Mouse (Mus musculus): ENCODE data around the gene Dcp1a. TPM values are rescaled to one million over a fixed set of nuclear protein-coding genes. Genes with fewer than 3 reads are reported as not detected.

Gene Dcp1a
- polyA plus RNA-seq, 1 experiment = 28.9 TPM

- no peak for TF ChIP-seq CTCF (IDR thresholded peaks at IDR 0.05; ENCODE audit: control insufficient read depth, insufficient read depth, insufficient replicate concordance, low read depth, low read length)
- TF ChIP-seq POLR2A (IDR thresholded peaks at IDR 0.05; ENCODE audit: control insufficient read depth, low read depth, low read length) = no peak
- no peak overlapping the region for H3K27ac ChIP-seq (ENCODE audit: control insufficient read depth, insufficient read depth, low read depth, low read length)
- H3K4me3 ChIP-seq (ENCODE audit: control insufficient read depth, low read depth, low read length) = no peak overlapping the region
- peaks cover 1% of the 10 kb centered on the region for H3K36me3 ChIP-seq (ENCODE audit: control insufficient read depth, insufficient read depth, low read length)
- H3K4me1 ChIP-seq (ENCODE audit: control insufficient read depth, insufficient read depth, low read length) = no peaks in the 10 kb centered on the region
- H3K27me3 ChIP-seq (ENCODE audit: control insufficient read depth, insufficient read depth, low read length) = no peaks in the 10 kb centered on the region
Measured at GRCm38 (mm10) chr14:30515931-30516723, 36.8 kb downstream of the Dcp1a start.

- Histone ChIP-seq H3K36me3 (ENCODE audit: control insufficient read depth, insufficient read depth, low read length) (peaks cover 4% of the 10 kb centered on the region), H3K4me3 (ENCODE audit: control insufficient read depth, low read depth, low read length) (no peak overlapping the region), H3K27ac (ENCODE audit: control insufficient read depth, insufficient read depth, low read depth, low read length) (no peak overlapping the region), H3K27me3 (ENCODE audit: control insufficient read depth, insufficient read depth, low read length) (no peaks in the 10 kb centered on the region), H3K4me1 (ENCODE audit: control insufficient read depth, insufficient read depth, low read length) (no peaks in the 10 kb centered on the region)
- TF ChIP-seq POLR2A (IDR thresholded peaks at IDR 0.05; ENCODE audit: control insufficient read depth, low read depth, low read length) (no peak), CTCF (IDR thresholded peaks at IDR 0.05; ENCODE audit: control insufficient read depth, insufficient read depth, insufficient replicate concordance, low read depth, low read length) (no peak)
Measured at GRCm38 (mm10) chr14:30519323-30519722, 40.0 kb downstream of the Dcp1a start.

DNA sequence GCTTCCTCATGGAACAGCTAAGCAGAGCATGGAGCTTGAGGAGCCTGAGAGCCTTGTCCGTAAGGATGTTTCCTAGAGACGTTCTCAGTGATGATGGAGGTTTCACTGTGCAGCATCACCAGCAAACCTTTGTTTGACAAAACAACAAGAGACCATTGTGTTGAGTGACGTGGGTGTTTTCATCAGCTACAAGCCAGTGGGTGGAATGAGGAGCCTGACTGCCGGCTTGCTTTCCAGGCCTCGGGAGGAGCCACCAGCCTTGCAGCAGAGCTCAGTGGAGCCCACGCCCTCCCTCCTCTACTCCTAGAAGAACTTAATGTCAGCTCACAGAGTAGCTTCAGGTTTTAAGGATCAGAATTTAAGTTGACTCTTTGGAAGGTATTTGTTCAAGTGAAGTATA lies 44.0 kb downstream of the Dcp1a start:
- Histone ChIP-seq H3K36me3 (ENCODE audit: control insufficient read depth, insufficient read depth, low read length) (peaks cover 4% of the 10 kb centered on the region), H3K4me3 (ENCODE audit: control insufficient read depth, low read depth, low read length) (no peak overlapping the region), H3K4me1 (ENCODE audit: control insufficient read depth, insufficient read depth, low read length) (no peaks in the 10 kb centered on the region), H3K27me3 (ENCODE audit: control insufficient read depth, insufficient read depth, low read length) (no peaks in the 10 kb centered on the region), H3K27ac (ENCODE audit: control insufficient read depth, insufficient read depth, low read depth, low read length) (no peak overlapping the region)
- TF ChIP-seq POLR2A (IDR thresholded peaks at IDR 0.05; ENCODE audit: control insufficient read depth, low read depth, low read length) (no peak), CTCF (IDR thresholded peaks at IDR 0.05; ENCODE audit: control insufficient read depth, insufficient read depth, insufficient replicate concordance, low read depth, low read length) (no peak)

DNA sequence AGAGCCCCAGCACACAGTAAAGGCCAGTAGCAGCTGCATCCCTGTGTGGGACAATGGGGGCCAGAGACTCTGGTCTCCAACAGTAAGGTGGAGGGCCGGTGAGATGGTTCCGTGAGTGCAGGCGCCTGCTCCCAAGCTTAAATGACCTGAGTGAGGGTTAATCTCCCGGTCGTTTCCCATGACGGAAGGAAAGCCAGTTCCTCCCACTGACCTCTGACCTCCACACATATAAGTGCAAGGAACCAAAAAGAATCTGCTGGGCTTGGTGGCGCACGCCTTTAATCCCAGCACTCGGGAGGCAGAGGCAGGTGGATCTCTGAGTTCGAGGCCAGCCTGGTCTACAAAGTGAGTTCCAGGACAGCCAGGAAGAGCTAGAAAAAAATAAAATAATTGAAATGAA lies 49.1 kb downstream of the Dcp1a start:
- no peak for TF ChIP-seq CTCF (IDR thresholded peaks at IDR 0.05; ENCODE audit: control insufficient read depth, insufficient read depth, insufficient replicate concordance, low read depth, low read length)
- TF ChIP-seq POLR2A (IDR thresholded peaks at IDR 0.05; ENCODE audit: control insufficient read depth, low read depth, low read length) = no peak
- H3K36me3 ChIP-seq (ENCODE audit: control insufficient read depth, insufficient read depth, low read length) = peaks cover 1% of the 10 kb centered on the region

DNA sequence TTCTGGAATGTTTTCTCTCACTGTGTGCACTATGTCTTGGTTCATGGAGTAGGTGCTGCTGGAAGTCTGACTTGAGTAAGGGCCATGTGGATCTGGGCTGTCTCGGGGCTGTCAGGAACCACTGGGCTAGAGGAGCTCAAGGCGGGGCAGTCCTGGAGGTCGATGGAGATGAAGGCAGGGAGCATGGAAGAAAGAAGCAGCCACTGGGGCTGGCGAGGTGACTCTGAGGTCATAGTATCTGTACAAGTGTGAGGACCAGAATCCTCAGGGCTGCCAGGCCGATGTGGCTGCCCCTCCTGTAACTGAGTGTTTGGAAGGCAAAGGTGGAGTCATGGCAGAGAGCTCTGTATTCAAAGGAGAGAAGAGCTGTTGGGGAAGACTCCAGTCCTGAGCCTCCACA lies 49.6 kb downstream of the Dcp1a start:
- no peak for TF ChIP-seq CTCF (IDR thresholded peaks at IDR 0.05; ENCODE audit: control insufficient read depth, insufficient read depth, insufficient replicate concordance, low read depth, low read length)
- TF ChIP-seq POLR2A (IDR thresholded peaks at IDR 0.05; ENCODE audit: control insufficient read depth, low read depth, low read length) = no peak
- Histone ChIP-seq H3K4me3 (ENCODE audit: control insufficient read depth, low read depth, low read length) (no peak overlapping the region), H3K36me3 (ENCODE audit: control insufficient read depth, insufficient read depth, low read length) (peaks cover 1% of the 10 kb centered on the region; the same call in 1 of the 2 replicates), H3K27me3 (ENCODE audit: control insufficient read depth, insufficient read depth, low read length) (no peaks in the 10 kb centered on the region), H3K4me1 (ENCODE audit: control insufficient read depth, insufficient read depth, low read length) (no peaks in the 10 kb centered on the region), H3K27ac (ENCODE audit: control insufficient read depth, insufficient read depth, low read depth, low read length) (no peak overlapping the region)

More for the DNA sequence above, 49.1 kb downstream of the Dcp1a start:
- Histone ChIP-seq H3K4me3 (ENCODE audit: control insufficient read depth, low read depth, low read length) (no peak overlapping the region), H3K27ac (ENCODE audit: control insufficient read depth, insufficient read depth, low read depth, low read length) (no peak overlapping the region), H3K4me1 (ENCODE audit: control insufficient read depth, insufficient read depth, low read length) (no peaks in the 10 kb centered on the region), H3K27me3 (ENCODE audit: control insufficient read depth, insufficient read depth, low read length) (no peaks in the 10 kb centered on the region)

DNA sequence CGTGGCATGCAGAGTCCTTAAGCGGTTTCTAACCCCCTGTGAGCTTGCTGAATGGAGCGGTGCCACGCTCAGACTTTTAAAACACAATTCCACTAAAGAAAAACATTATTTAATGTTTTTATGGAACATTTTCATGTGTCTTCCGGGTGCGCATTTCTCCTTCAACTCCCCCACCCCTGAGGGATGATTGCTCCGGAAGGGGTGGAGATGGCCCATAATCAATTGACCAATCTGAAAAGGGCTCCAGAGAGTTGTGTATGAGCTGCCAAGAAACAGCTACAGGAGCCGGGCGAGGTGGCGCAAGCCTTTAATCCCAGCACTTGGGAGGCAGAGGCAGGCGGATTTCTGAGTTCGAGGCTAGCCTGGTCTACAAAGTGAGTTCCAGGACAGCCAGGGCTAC lies 50.1 kb downstream of the Dcp1a start:
- TF ChIP-seq CTCF (IDR thresholded peaks at IDR 0.05; ENCODE audit: control insufficient read depth, insufficient read depth, insufficient replicate concordance, low read depth, low read length) = no peak
- no peak for TF ChIP-seq POLR2A (IDR thresholded peaks at IDR 0.05; ENCODE audit: control insufficient read depth, low read depth, low read length)
- Histone ChIP-seq H3K27me3 (ENCODE audit: control insufficient read depth, insufficient read depth, low read length) (no peaks in the 10 kb centered on the region), H3K36me3 (ENCODE audit: control insufficient read depth, insufficient read depth, low read length) (peaks cover 1% of the 10 kb centered on the region; the same call in 1 of the 2 replicates), H3K4me1 (ENCODE audit: control insufficient read depth, insufficient read depth, low read length) (no peaks in the 10 kb centered on the region), H3K27ac (ENCODE audit: control insufficient read depth, insufficient read depth, low read depth, low read length) (no peak overlapping the region), H3K4me3 (ENCODE audit: control insufficient read depth, low read depth, low read length) (no peak overlapping the region)

DNA sequence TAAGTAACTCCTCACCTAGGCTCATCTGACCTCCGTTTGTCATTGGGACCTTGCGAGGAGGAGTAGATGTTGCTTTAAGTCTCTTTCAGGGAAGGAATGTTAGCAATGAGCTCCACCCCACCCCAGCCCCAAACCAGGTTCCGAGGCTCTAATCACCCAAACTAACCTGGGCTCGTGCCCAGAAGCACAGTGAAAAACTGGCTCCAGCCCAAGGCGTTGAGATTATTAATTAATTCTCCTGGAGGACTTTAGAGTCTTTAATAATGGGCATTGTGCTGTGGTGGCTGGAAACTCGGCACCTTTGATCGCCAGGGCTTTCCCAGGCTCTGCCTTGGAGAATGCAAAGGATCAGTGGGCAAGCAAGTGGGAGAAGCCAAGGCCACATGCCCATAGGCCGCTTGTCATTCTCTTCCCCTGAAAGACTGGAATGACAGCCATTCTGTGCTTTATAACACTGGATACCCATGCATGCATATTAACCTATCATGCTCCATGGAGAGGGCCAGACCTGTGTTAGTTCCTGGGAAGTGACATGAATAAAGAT lies 51.5 kb downstream of the Dcp1a start:
- Histone ChIP-seq H3K4me1 (ENCODE audit: control insufficient read depth, insufficient read depth, low read length) (no peaks in the 10 kb centered on the region), H3K27ac (ENCODE audit: control insufficient read depth, insufficient read depth, low read depth, low read length) (no peak overlapping the region), H3K4me3 (ENCODE audit: control insufficient read depth, low read depth, low read length) (no peak overlapping the region), H3K36me3 (ENCODE audit: control insufficient read depth, insufficient read depth, low read length) (peaks cover 1% of the 10 kb centered on the region; the same call in 1 of the 2 replicates), H3K27me3 (ENCODE audit: control insufficient read depth, insufficient read depth, low read length) (no peaks in the 10 kb centered on the region)
- TF ChIP-seq POLR2A (IDR thresholded peaks at IDR 0.05; ENCODE audit: control insufficient read depth, low read depth, low read length) (no peak), CTCF (IDR thresholded peaks at IDR 0.05; ENCODE audit: control insufficient read depth, insufficient read depth, insufficient replicate concordance, low read depth, low read length) (no peak)
